Mouse (Mus musculus) heart, postnatal 0 days (tissue): ENCODE measurements around the gene Pcbp3.

Source experiments
- CTCF ChIP-seq: IDR thresholded peaks from 2 replicates; pipeline ENCODE4 v1.5.1; 2016; ENCODE audit warnings: antibody characterized with exemption, control low read depth, low read depth
- EP300 ChIP-seq: IDR thresholded peaks from 2 replicates; pipeline ENCODE4 v1.6.1; 2016; ENCODE audit warnings: antibody characterized with exemption, low read depth

- TF ChIP-seq CTCF (no peak), EP300 (no peak)
Measured at GRCm38 (mm10) chr10:76883442-76884244, 78.0 kb downstream of the Pcbp3 start.
